Mouse (Mus musculus): ENCODE measurements around the gene Ermap. TPM values are rescaled to one million over a fixed set of nuclear protein-coding genes. Genes with fewer than 3 reads are reported as not detected.

Ermap gene
- total and polyA plus RNA-seq, 2 experiments from 2014 or later = 0.37 to 0.48 TPM

DNA sequence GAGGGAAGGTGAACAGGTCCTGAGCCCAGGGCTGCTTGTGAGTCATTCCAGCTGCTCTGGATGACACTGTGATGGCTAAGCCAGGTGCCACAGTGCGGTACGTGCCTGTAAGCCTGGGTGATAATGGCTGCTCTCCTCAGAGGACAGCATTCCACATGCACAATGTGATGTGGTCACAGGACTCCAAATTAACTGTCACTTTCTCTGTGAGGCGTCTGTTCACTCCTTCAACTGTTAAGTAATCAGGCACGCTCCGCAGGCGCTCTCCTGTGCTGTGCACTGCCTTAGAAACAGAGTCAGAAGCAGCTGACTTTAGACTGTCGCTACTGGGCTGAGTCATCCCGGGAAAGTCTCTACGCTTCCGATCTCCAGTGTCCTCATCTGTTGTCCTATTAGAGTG, 48.6 kb downstream of the Ermap start:
- ATAC-seq (no peak), DNase-seq (ENCODE audit: low spot score) (no peak)
- H3K9ac ChIP-seq (replicated peaks; ENCODE audit: low read length) = no peak overlapping the region
- no peaks in the 10 kb centered on the region for H3K9me3 ChIP-seq (ENCODE audit: low read length)
- peaks cover 7% of the 10 kb centered on the region; the same call in 1 of the 2 replicates for H3K36me3 ChIP-seq (ENCODE audit: insufficient read depth, low read length)
- H3K4me2 ChIP-seq (ENCODE audit: low read depth, low read length) = no peak overlapping the region
- H3K27me3 ChIP-seq (ENCODE audit: insufficient read depth, low read length) = no peaks in the 10 kb centered on the region
- no peak overlapping the region for H3K27ac ChIP-seq
- WGBS = 35% methylated on average over 10 of the region's 10 CpGs
- H3K4me3 ChIP-seq (ENCODE audit: low read length) = no peak overlapping the region
- H3K4me1 ChIP-seq (ENCODE audit: insufficient read depth, low read length) = no peaks in the 10 kb centered on the region
- TF ChIP-seq CTCF (IDR thresholded peaks at IDR 0.05; ENCODE audit: low read depth) = no peak

- WGBS = 51% methylated on average over 3 of the region's 3 CpGs
These were observed 49.7 kb downstream of the Ermap start for GRCm38 (mm10) chr4:119140126-119140525.

GRCm38 (mm10) chr4:119138776-119139175, 51.0 kb downstream of the Ermap start:
- Histone ChIP-seq H3K9me3 (ENCODE audit: low read length) (no peaks in the 10 kb centered on the region), H3K27ac (no peak overlapping the region), H3K27me3 (ENCODE audit: insufficient read depth, low read length) (no peaks in the 10 kb centered on the region), H3K9ac (replicated peaks; ENCODE audit: low read length) (no peak overlapping the region), H3K4me3 (ENCODE audit: low read length) (peak overlapping the region; percentile 0; the same call in 1 of the 2 replicates), H3K36me3 (ENCODE audit: insufficient read depth, low read length) (peaks cover 25% of the 10 kb centered on the region; the same call in 1 of the 2 replicates), H3K4me2 (ENCODE audit: low read depth, low read length) (peak overlapping the region; percentile 47), H3K4me1 (ENCODE audit: insufficient read depth, low read length) (no peaks in the 10 kb centered on the region)
- WGBS = 45% methylated on average over 8 of the region's 8 CpGs
- DNase-seq (ENCODE audit: low spot score) (no peak), ATAC-seq (no peak)
- TF ChIP-seq CTCF (IDR thresholded peaks at IDR 0.05; ENCODE audit: low read depth) = no peak

More at GRCm38 (mm10) chr4:119140126-119140525, 49.7 kb downstream of the Ermap start:
- Histone ChIP-seq H3K27ac (no peak overlapping the region), H3K4me1 (ENCODE audit: insufficient read depth, low read length) (no peaks in the 10 kb centered on the region), H3K36me3 (ENCODE audit: insufficient read depth, low read length) (peaks cover 15% of the 10 kb centered on the region; the same call in 1 of the 2 replicates), H3K4me3 (ENCODE audit: low read length) (no peak overlapping the region), H3K9ac (replicated peaks; ENCODE audit: low read length) (no peak overlapping the region), H3K4me2 (ENCODE audit: low read depth, low read length) (no peak overlapping the region), H3K27me3 (ENCODE audit: insufficient read depth, low read length) (no peaks in the 10 kb centered on the region), H3K9me3 (ENCODE audit: low read length) (no peaks in the 10 kb centered on the region)
- TF ChIP-seq CTCF (IDR thresholded peaks at IDR 0.05; ENCODE audit: low read depth) = peak; percentile 72
- DNase-seq (ENCODE audit: low spot score) = no peak
- no peak for ATAC-seq

- no peaks in the 10 kb centered on the region for H3K9me3 ChIP-seq (ENCODE audit: low read length)
- H3K4me3 ChIP-seq (ENCODE audit: low read length) = 0 out of 2 replicates have a peak overlapping the region, but pooled peaks have one; percentile 0
- 0 out of 2 replicates have a peak overlapping the region, but pooled peaks have one; percentile 11 for H3K27ac ChIP-seq
- peak; percentile 91 for DNase-seq (ENCODE audit: low spot score)
- peak overlapping the region; percentile 47 for H3K4me2 ChIP-seq (ENCODE audit: low read depth, low read length)
- TF ChIP-seq CTCF (IDR thresholded peaks at IDR 0.05; ENCODE audit: low read depth) = no peak
- WGBS = 13% methylated on average over 17 of the region's 18 CpGs
- peak; percentile 91 for ATAC-seq
- H3K4me1 ChIP-seq (ENCODE audit: insufficient read depth, low read length) = no peaks in the 10 kb centered on the region
- no peaks in the 10 kb centered on the region for H3K27me3 ChIP-seq (ENCODE audit: insufficient read depth, low read length)
- H3K36me3 ChIP-seq (ENCODE audit: insufficient read depth, low read length) = peaks cover 31% of the 10 kb centered on the region; the same call in 1 of the 2 replicates
- H3K9ac ChIP-seq (replicated peaks; ENCODE audit: low read length) = no peak overlapping the region
These were observed 51.6 kb downstream of the Ermap start for GRCm38 (mm10) chr4:119138171-119138570.

GRCm38 (mm10) chr4:119137313-119137712, 52.5 kb downstream of the Ermap start:
- Histone ChIP-seq H3K27ac (no peak overlapping the region), H3K4me3 (ENCODE audit: low read length) (no peak overlapping the region)
- WGBS = 60% methylated on average over 8 of the region's 8 CpGs

DNA sequence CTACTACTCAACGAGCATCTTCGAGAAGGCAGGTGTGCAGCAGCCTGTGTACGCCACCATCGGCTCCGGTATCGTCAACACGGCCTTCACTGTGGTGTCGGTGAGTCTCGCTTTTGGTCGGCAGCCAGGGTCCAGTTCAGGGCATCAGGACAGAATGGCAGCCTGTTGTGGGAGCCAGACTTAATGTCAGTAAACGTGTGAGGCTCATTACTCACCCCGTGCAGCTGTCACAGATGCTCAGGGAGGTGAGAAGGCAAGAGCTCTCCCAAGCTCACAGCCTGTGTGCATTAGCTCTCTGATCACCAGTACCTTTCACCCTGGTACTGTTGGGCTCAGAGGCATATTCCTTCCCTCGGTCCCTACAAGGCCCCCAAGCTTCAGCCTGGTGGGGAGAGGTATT, 56.0 kb downstream of the Ermap start:
- no peaks in the 10 kb centered on the region for H3K9me3 ChIP-seq (ENCODE audit: low read length)
- TF ChIP-seq CTCF (IDR thresholded peaks at IDR 0.05; ENCODE audit: low read depth) = no peak
- H3K27me3 ChIP-seq (ENCODE audit: insufficient read depth, low read length) = no peaks in the 10 kb centered on the region
- H3K9ac ChIP-seq (replicated peaks; ENCODE audit: low read length) = no peak overlapping the region
- peaks cover 40% of the 10 kb centered on the region for H3K36me3 ChIP-seq (ENCODE audit: insufficient read depth, low read length)
- no peak for ATAC-seq
- no peak for DNase-seq (ENCODE audit: low spot score)
- WGBS = 88% methylated on average over 13 of the region's 13 CpGs
- H3K27ac ChIP-seq = no peak overlapping the region
- no peak overlapping the region for H3K4me2 ChIP-seq (ENCODE audit: low read depth, low read length)
- no peaks in the 10 kb centered on the region for H3K4me1 ChIP-seq (ENCODE audit: insufficient read depth, low read length)
- H3K4me3 ChIP-seq (ENCODE audit: low read length) = no peak overlapping the region

More at GRCm38 (mm10) chr4:119137313-119137712, 52.5 kb downstream of the Ermap start:
- no peaks in the 10 kb centered on the region for H3K9me3 ChIP-seq (ENCODE audit: low read length)
- H3K4me1 ChIP-seq (ENCODE audit: insufficient read depth, low read length) = no peaks in the 10 kb centered on the region
- ATAC-seq (no peak), DNase-seq (ENCODE audit: low spot score) (no peak)
- H3K36me3 ChIP-seq (ENCODE audit: insufficient read depth, low read length) = peaks cover 37% of the 10 kb centered on the region
- no peak for TF ChIP-seq CTCF (IDR thresholded peaks at IDR 0.05; ENCODE audit: low read depth)
- H3K4me2 ChIP-seq (ENCODE audit: low read depth, low read length) = no peak overlapping the region
- no peaks in the 10 kb centered on the region for H3K27me3 ChIP-seq (ENCODE audit: insufficient read depth, low read length)
- no peak overlapping the region for H3K9ac ChIP-seq (replicated peaks; ENCODE audit: low read length)

DNA sequence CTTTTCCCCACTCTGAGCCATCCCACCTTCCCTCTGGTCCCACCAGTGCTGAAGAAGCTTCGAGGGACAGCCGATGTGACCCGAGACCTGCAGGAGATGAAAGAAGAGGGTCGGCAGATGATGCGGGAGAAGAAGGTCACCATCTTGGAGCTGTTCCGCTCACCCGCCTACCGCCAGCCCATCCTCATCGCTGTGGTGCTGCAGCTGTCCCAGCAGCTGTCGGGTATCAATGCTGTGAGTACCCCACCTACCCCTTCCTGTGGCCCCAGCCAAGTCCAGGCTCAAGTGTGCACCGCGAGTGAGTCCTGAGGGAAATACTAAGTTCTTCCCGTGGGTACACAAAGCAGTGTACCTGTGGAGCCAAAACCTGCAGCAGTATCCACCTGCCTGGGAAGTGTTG, 56.5 kb downstream of the Ermap start:
- no peaks in the 10 kb centered on the region for H3K4me1 ChIP-seq (ENCODE audit: insufficient read depth, low read length)
- no peak for ATAC-seq
- H3K36me3 ChIP-seq (ENCODE audit: insufficient read depth, low read length) = peaks cover 40% of the 10 kb centered on the region
- H3K9ac ChIP-seq (replicated peaks; ENCODE audit: low read length) = no peak overlapping the region
- no peaks in the 10 kb centered on the region for H3K9me3 ChIP-seq (ENCODE audit: low read length)
- TF ChIP-seq CTCF (IDR thresholded peaks at IDR 0.05; ENCODE audit: low read depth) = no peak
- WGBS = 91% methylated on average over 13 of the region's 13 CpGs
- H3K4me3 ChIP-seq (ENCODE audit: low read length) = no peak overlapping the region
- no peak overlapping the region for H3K4me2 ChIP-seq (ENCODE audit: low read depth, low read length)
- no peak for DNase-seq (ENCODE audit: low spot score)
- H3K27ac ChIP-seq = no peak overlapping the region
- no peaks in the 10 kb centered on the region for H3K27me3 ChIP-seq (ENCODE audit: insufficient read depth, low read length)

All from hindbrain, postnatal 0 days (tissue).